Mouse (Mus musculus) small intestine, adult 2 months (tissue): ENCODE measurements around the gene Sez6l. TPM values are rescaled to one million over a fixed set of nuclear protein-coding genes. Genes with fewer than 3 reads are reported as not detected.

ENCODE experiments used
- H3K27ac ChIP-seq: fragments of 200-500 bp; 2 replicates; pipeline ENCODE4 v1.5.1; 2012; ENCODE audit warnings: low read depth, low read length, control low read depth, inconsistent platforms; ENCODE audit not compliant: insufficient read depth
- H3K27me3 ChIP-seq: fragments of 200-500 bp; 2 replicates; pipeline ENCODE4 v1.6.1; 2012; ENCODE audit warnings: mild to moderate bottlenecking, moderate library complexity, low read length, inconsistent platforms; ENCODE audit not compliant: control insufficient read depth, insufficient read depth
- H3K36me3 ChIP-seq: fragments of 200-500 bp; 2 replicates; pipeline ENCODE4 v1.6.1; 2012; ENCODE audit warnings: mild to moderate bottlenecking, low read length, control low read depth, inconsistent platforms; ENCODE audit not compliant: control insufficient read depth, insufficient read depth
- H3K4me1 ChIP-seq: fragments of 200-500 bp; 2 replicates; pipeline ENCODE4 v1.6.1; 2012; ENCODE audit warnings: low read length, inconsistent platforms, mixed read lengths; ENCODE audit not compliant: control insufficient read depth, insufficient read depth, insufficient read length
- H3K4me3 ChIP-seq: fragments of 200-500 bp; 2 replicates; pipeline ENCODE4 v1.5.1; 2012; ENCODE audit warnings: low read depth, mild to moderate bottlenecking, control low read depth, inconsistent platforms, low read length, moderate library complexity
- CTCF ChIP-seq: fragments of 200-500 bp; IDR thresholded peaks from 2 replicates; pipeline ENCODE4 v1.5.1; 2012; ENCODE audit warnings: low read depth, mild to moderate bottlenecking, control low read depth, inconsistent platforms, low read length, moderate library complexity, mixed read lengths; ENCODE audit not compliant: insufficient replicate concordance, insufficient read length; ENCODE audit errors: extremely low read depth
- POLR2A ChIP-seq: fragments of 200-500 bp; IDR thresholded peaks from 2 replicates; pipeline ENCODE4 v1.6.1; 2012; ENCODE audit warnings: low read depth, mild to moderate bottlenecking, control low read depth, inconsistent platforms, low read length, moderate library complexity
- WGBS: fragments of 180-500 bp; shearing (Covaris S2); methylation state at CpG from one replicate; pipeline ENCODE4 v1.1.7; 2018; 5-methylcytosine and 5-hydroxymethylcytosine counted together
- polyA plus RNA-seq: library from polyadenylated mRNA; depleted of rRNA; stranded (reverse); fragments of >200 nt; gene quantifications from 2 replicates; pipeline ENCODE4 v1.2.3, GENCODE M21; 2012

Gene Sez6l
- polyA plus RNA-seq, 1 experiment, result 0.42 TPM

DNA sequence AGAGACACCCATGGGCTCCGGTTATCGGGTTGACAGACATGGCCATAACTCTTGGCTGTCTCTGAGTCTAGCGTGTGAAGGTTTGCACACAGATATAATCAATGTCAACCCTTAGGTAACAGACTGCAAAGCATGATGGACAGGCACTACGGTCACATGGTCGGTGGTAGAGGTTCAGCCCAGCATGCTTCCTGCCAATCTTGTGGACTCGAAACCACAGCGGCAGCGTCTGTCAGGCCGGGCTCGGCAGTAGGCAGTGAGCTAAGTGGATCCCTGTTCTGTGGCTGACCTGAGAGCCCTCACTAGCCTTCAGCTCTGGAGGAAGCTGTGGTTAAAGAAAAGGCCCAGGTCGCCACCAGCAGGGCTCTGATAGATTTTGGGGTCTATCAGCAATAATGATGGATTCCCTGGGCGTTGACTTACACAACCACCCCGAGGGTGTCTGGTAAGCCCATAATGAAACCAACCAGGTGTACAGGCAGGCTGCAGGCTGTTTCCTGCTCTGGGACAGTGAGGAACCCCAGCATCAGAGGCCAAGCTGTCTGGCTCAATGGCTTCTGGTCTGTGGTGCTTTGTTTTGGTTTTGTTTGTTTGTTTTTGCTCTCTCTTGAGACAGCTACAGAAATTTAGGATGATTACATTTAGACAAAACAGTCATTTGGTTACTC, 192.0 kb downstream of the Sez6l start:
- no peak overlapping the region for H3K27ac ChIP-seq
- no peak overlapping the region for H3K4me3 ChIP-seq
- 76% methylated on average over 13 of the region's 13 CpGs for WGBS
- H3K4me1 ChIP-seq, result peaks cover 5% of the 10 kb centered on the region
- no peak for TF ChIP-seq CTCF
- TF ChIP-seq POLR2A, result no peak
- H3K27me3 ChIP-seq, result no peaks in the 10 kb centered on the region
- H3K36me3 ChIP-seq, result no peaks in the 10 kb centered on the region

DNA sequence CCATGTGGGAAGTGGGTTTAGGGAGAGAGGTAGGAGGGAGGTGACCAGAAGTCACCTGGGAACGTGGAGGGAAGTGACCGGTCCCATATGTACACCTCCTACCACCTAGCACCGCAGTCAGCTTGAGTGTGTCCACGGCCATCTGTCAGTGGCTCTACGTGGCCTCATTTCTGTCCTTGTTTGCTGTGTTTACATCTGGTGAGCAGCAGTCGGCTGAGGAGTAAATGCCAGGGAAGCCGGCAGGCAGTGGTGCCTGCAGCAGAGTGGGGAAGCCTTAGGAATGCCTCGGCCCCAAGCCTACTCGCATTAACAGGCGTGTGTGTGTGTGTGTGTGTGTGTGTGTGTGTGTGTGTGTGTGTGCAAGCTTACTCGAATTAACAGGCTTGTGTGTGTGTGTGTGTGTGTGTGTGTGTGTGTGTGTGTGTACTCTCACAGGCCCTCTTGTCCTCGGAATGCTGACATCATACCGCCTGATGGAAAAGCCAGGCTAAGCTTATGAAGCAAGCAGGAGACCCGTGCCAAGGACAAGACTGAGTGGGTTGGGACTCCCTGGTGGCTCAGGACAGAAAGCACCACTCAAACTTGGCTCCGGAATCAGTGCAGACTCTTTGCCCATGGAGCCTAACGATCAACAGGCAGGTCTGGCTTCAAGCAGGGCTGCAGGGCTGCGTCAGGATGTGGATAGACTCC, 194.2 kb downstream of the Sez6l start:
- WGBS, result 48% methylated on average over 17 of the region's 17 CpGs
- no peak overlapping the region for H3K4me3 ChIP-seq
- H3K27me3 ChIP-seq, result no peaks in the 10 kb centered on the region
- peaks cover 9% of the 10 kb centered on the region for H3K36me3 ChIP-seq
- TF ChIP-seq CTCF (no peak), POLR2A (no peak)
- H3K27ac ChIP-seq, result 0 out of 2 replicates have a peak overlapping the region, but pooled peaks have one; percentile 4
- H3K4me1 ChIP-seq, result peaks cover 5% of the 10 kb centered on the region

- 67% methylated on average over 9 of the region's 9 CpGs for WGBS
- Histone ChIP-seq H3K36me3 (peaks cover 9% of the 10 kb centered on the region), H3K4me3 (no peak overlapping the region), H3K27me3 (no peaks in the 10 kb centered on the region), H3K4me1 (peaks cover 5% of the 10 kb centered on the region), H3K27ac (0 out of 2 replicates have a peak overlapping the region, but pooled peaks have one; percentile 4)
- TF ChIP-seq POLR2A (no peak), CTCF (no peak)
Observed at GRCm38 (mm10) chr5:112382042-112382441, 194.9 kb downstream of the Sez6l start.

DNA sequence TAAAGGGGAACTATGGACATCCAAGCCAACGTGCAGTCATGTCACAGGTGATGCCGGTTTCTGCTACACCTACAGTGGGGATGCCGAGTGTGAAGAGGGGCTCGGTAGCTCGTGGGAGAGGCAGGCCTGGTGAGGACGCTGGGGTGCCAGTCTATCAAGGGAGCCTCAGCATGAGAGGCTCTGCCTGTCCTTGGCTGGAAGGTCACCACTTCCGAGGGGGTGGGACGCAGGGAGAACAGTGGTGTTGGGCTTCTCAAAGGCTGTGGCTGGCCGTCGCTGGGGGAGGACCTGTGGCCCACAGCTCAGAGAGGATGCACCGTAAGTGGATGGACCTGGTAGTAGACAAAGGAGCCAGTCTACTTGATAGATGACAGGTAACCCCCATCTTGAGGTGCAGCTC, 195.8 kb downstream of the Sez6l start:
- H3K27me3 ChIP-seq, result no peaks in the 10 kb centered on the region
- H3K27ac ChIP-seq, result no peak overlapping the region
- TF ChIP-seq CTCF (no peak), POLR2A (no peak)
- WGBS, result 77% methylated on average over 11 of the region's 11 CpGs
- H3K4me3 ChIP-seq, result no peak overlapping the region
- H3K36me3 ChIP-seq, result peaks cover 9% of the 10 kb centered on the region
- H3K4me1 ChIP-seq, result peaks cover 5% of the 10 kb centered on the region

- Histone ChIP-seq H3K4me1 (peaks cover 5% of the 10 kb centered on the region; the same call in 1 of the 2 replicates), H3K27me3 (no peaks in the 10 kb centered on the region), H3K4me3 (no peak overlapping the region), H3K27ac (no peak overlapping the region), H3K36me3 (peaks cover 21% of the 10 kb centered on the region)
- 65% methylated on average over 6 of the region's 6 CpGs for WGBS
- TF ChIP-seq POLR2A, result no peak
- no peak for TF ChIP-seq CTCF
Observed at GRCm38 (mm10) chr5:112378716-112379115, 198.3 kb downstream of the Sez6l start.

GRCm38 (mm10) chr5:112377380-112377779, 199.6 kb downstream of the Sez6l start:
- no peak overlapping the region for H3K4me3 ChIP-seq
- no peaks in the 10 kb centered on the region for H3K27me3 ChIP-seq
- peaks cover 21% of the 10 kb centered on the region for H3K36me3 ChIP-seq
- 97% methylated on average over 1 of the region's 1 CpGs for WGBS
- TF ChIP-seq CTCF (no peak), POLR2A (no peak)
- no peak overlapping the region for H3K27ac ChIP-seq
- H3K4me1 ChIP-seq, result peaks cover under 1% of the 10 kb centered on the region; the same call in 1 of the 2 replicates

DNA sequence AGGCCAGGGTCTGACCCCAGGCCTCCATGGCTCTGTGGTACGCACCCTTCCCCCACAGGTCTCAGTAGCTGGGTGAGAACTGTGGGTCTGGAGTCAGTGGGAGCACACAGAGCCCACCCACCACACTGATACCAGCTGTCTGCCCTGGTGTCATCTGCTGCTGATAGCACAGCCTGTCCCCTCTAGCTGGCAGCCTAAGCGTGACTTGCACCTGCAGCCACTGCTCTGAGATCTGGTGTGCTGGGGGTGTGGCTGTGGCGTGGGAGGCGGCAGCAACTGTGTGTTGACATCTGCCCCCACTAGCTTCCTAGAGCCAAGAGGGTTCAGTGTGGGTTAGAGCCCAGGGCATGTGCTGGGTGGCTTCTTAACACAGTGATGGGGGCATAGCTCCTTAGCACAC, 200.9 kb downstream of the Sez6l start:
- no peaks in the 10 kb centered on the region for H3K4me1 ChIP-seq
- 90% methylated on average over 4 of the region's 4 CpGs for WGBS
- peaks cover 24% of the 10 kb centered on the region for H3K36me3 ChIP-seq
- H3K27me3 ChIP-seq, result no peaks in the 10 kb centered on the region
- TF ChIP-seq POLR2A (no peak), CTCF (no peak)
- no peak overlapping the region for H3K27ac ChIP-seq
- H3K4me3 ChIP-seq, result no peak overlapping the region
